Mouse (Mus musculus) limb, embryonic 14.5 days (tissue): ENCODE measurements around the gene Map3k10. TPM values are rescaled to one million over a fixed set of nuclear protein-coding genes. Genes with fewer than 3 reads are reported as not detected.
"Not testable (repeated sequence)": the region's sequence is repeated elsewhere in the genome, so short reads cannot be mapped to it uniquely, and the experiment has no call there.

Experiments used
- ATAC-seq: fragments of 200-750 bp; cut with Nextera tagmentation; 2 replicates; pipeline ENCODE4 v1.8.0; 2017; ENCODE audit warnings: low read depth, moderate number of reproducible peaks, moderate TSS enrichment; ENCODE audit not compliant: low FRiP score
- DNase-seq: peaks from one replicate; pipeline ENCODE4 v3.0.0-alpha.2; 2015; ENCODE audit warnings: low spot score
- H3K27ac ChIP-seq: fragments of 300-500 bp; sonication (generic); replicated peaks from 2 replicates; pipeline ENCODE4 v1.5.1; 2014; ENCODE audit warnings: low read depth, mild to moderate bottlenecking, low read length, moderate library complexity, mixed read lengths
- H3K27me3 ChIP-seq: fragments of 300-500 bp; sonication (generic); 2 replicates; pipeline ENCODE4 v1.6.1; 2014; ENCODE audit warnings: low read length, mixed read lengths; ENCODE audit not compliant: control insufficient read depth, insufficient read depth
- H3K36me3 ChIP-seq: fragments of 300-500 bp; sonication (generic); 2 replicates; pipeline ENCODE4 v1.6.1; 2014; ENCODE audit warnings: mild to moderate bottlenecking, low read length, moderate library complexity, mixed read lengths; ENCODE audit not compliant: control insufficient read depth, insufficient read depth
- H3K4me1 ChIP-seq: fragments of 300-500 bp; sonication (generic); 2 replicates; pipeline ENCODE4 v1.6.1; 2014; ENCODE audit warnings: antibody characterized with exemption, low read length, mixed read lengths; ENCODE audit not compliant: control insufficient read depth, insufficient read depth
- H3K4me2 ChIP-seq: fragments of 300-500 bp; sonication (generic); replicated peaks from 2 replicates; pipeline ENCODE4 v1.6.1; 2014; ENCODE audit warnings: low read depth, mild to moderate bottlenecking, low read length, moderate library complexity; ENCODE audit not compliant: severe bottlenecking
- H3K4me3 ChIP-seq: fragments of 300-500 bp; sonication (generic); replicated peaks from 2 replicates; pipeline ENCODE4 v1.5.1; 2014; ENCODE audit warnings: low read length
- H3K9ac ChIP-seq: fragments of 300-500 bp; sonication (generic); 2 replicates; pipeline ENCODE4 v1.6.1; 2014; ENCODE audit warnings: mild to moderate bottlenecking, low read depth, low read length, moderate library complexity; ENCODE audit not compliant: severe bottlenecking
- H3K9me3 ChIP-seq: fragments of 300-500 bp; sonication (generic); 2 replicates; pipeline ENCODE4 v1.6.1; 2016; ENCODE audit warnings: low read length; ENCODE audit not compliant: control insufficient read depth
- POLR2A ChIP-seq: fragments of 200-500 bp; IDR thresholded peaks from 2 replicates; pipeline ENCODE4 v1.8.0; 2012; ENCODE audit warnings: inconsistent platforms, mild to moderate bottlenecking, moderate library complexity, borderline replicate concordance; ENCODE audit not compliant: insufficient read depth, insufficient read length; ENCODE audit errors: extremely low read depth
- WGBS: fragments of 180-500 bp; shearing (Covaris S2); extraction: QIAGEN DNeasy Blood & Tissue Kit; methylation state at CpG from one replicate; pipeline ENCODE4 v1.1.7; 2014; 5-methylcytosine and 5-hydroxymethylcytosine counted together
- polyA plus RNA-seq, 2 experiments: library from polyadenylated mRNA; depleted of rRNA in 1 of 2; stranded (reverse) in 1 of 2; unstranded in 1 of 2; fragments of >200 nt; fragmentation: Nextera tagmentation in 1 of 2; extraction: Ambion mirVana in 1 of 2; gene quantifications; 2 replicates each; pipeline versions ENCODE4 v1.2.1 to v1.2.3; 2012 to 2014

The Map3k10 gene
- polyA plus RNA-seq, 2 experiments, result 8.8 to 34.4 TPM

DNA sequence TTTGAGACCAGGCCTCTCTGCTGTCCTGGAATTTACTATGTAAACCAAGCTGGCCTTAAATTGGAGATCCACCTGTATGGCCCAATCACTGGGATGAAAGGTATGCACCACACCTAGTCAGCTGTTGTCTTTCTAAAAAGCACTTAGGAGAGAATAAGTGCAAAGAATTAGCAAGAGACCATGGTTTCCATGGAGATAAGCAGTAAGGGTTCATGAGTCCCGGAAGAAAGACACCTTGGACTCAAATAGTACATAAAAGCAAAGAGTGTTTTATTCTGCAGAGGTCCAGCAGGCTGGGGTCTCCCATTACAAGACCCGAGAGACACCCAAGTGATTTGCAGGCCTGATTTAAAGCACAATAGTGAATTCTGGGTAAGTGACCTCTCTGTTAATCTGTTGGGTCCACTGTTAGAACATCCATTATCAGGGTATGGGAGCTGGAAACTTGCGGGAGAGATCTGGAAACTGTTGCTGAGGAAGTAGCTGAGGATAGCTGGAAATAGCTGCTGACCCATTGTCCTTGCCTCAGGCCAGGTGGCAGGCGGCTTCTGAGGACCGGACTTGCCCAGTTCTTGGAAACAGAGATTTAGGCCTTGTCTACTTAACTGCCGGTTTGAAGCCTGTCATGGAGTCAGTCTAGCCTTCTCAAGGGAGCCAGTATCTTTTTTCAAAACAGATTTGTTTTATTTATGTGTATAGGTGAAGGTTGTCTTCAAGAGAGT, 27.0 kb downstream of the Map3k10 start:
- H3K9ac ChIP-seq, result no peak overlapping the region
- no peak overlapping the region for H3K4me2 ChIP-seq
- ATAC-seq (no peak), DNase-seq (no peak)
- no peaks in the 10 kb centered on the region for H3K9me3 ChIP-seq
- no peaks in the 10 kb centered on the region for H3K27me3 ChIP-seq
- WGBS, result 89% methylated on average over 6 of the region's 6 CpGs
- H3K4me3 ChIP-seq, result no peak overlapping the region
- H3K36me3 ChIP-seq, result no peaks in the 10 kb centered on the region
- no peak overlapping the region for H3K27ac ChIP-seq
- H3K4me1 ChIP-seq, result no peaks in the 10 kb centered on the region
- TF ChIP-seq POLR2A, result no peak

DNA sequence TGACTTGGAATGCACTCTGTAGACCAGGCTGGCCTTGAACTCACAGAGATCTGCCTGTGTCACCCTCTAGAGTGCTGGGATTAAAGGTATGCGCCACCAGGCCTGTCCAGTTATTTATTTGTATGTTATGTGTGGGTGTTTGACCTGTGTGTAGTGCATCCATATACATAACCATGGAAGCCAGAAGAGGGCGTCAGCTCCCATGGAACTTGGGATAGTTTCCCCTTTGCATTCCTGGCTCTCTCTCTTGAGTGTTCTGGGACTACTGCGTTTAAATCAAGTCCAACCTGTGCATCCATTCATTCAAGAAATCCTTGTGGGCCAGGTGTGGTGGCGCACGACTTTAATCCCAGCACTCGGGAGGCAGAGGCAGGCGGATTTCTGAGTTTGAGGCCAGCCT, 27.9 kb downstream of the Map3k10 start:
- no peak overlapping the region for H3K4me2 ChIP-seq
- ATAC-seq, result no peak
- H3K9ac ChIP-seq, result no peak overlapping the region
- no peak for DNase-seq
- no peaks in the 10 kb centered on the region for H3K27me3 ChIP-seq
- no peak for TF ChIP-seq POLR2A
- H3K27ac ChIP-seq, result no peak overlapping the region
- no peaks in the 10 kb centered on the region for H3K4me1 ChIP-seq
- H3K36me3 ChIP-seq, result no peaks in the 10 kb centered on the region
- H3K4me3 ChIP-seq, result no peak overlapping the region
- WGBS, result 85% methylated on average over 7 of the region's 7 CpGs
- no peaks in the 10 kb centered on the region for H3K9me3 ChIP-seq

DNA sequence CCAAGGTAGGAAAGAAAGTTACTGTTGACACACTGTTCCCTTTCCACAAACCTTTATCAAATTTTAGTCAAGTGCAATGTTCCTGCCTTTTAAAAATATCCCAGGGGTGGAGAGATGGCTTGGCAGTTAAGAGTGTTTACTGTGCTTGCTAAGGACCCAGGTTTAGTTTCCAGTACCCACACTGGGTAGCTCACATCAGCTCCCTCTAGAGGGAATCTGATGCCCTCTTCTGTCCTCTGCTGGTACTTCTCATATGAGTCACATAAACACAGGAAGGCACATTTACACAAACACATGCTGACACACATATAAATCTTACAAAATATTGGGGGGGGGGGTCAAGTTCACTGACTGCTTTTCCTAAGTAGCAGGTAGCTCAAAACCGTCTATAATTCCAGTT, 29.9 kb downstream of the Map3k10 start:
- Histone ChIP-seq H3K9me3 (no peaks in the 10 kb centered on the region), H3K4me1 (no peaks in the 10 kb centered on the region), H3K27me3 (no peaks in the 10 kb centered on the region), H3K4me2 (no peak overlapping the region), H3K9ac (no peak overlapping the region), H3K36me3 (peaks cover 5% of the 10 kb centered on the region; the same call in 1 of the 2 replicates), H3K4me3 (no peak overlapping the region), H3K27ac (no peak overlapping the region)
- no peak for TF ChIP-seq POLR2A
- DNase-seq (no peak), ATAC-seq (no peak)
- WGBS, result 55% methylated on average over 1 of the region's 1 CpGs

DNA sequence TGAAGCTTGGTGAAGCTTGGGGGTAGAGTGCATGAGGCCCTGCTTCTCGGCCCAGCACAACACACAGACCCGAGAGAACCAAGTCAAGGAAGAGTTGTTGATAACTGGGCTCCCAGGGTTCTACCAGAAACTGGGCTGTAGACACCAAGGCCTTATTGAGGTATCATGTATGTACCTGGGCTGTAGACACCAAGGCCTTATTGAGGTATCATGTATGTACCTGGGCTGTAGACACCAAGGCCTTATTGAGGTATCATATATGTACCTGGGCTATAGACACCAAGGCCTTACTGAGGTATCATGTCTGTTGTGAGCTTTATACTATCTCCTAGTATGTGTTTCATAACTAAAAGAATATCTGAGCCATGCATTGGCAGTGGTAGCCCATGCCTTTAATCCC, 39.3 kb downstream of the Map3k10 start:
- not testable (repeated sequence) for H3K9ac ChIP-seq, H3K4me3 ChIP-seq, H3K4me1 ChIP-seq, H3K27ac ChIP-seq, DNase-seq, H3K4me2 ChIP-seq, H3K27me3 ChIP-seq, ATAC-seq, H3K9me3 ChIP-seq
- H3K36me3 ChIP-seq, result peaks cover 73% of the 10 kb centered on the region
- WGBS, result 97% methylated on average over 2 of the region's 2 CpGs

DNA sequence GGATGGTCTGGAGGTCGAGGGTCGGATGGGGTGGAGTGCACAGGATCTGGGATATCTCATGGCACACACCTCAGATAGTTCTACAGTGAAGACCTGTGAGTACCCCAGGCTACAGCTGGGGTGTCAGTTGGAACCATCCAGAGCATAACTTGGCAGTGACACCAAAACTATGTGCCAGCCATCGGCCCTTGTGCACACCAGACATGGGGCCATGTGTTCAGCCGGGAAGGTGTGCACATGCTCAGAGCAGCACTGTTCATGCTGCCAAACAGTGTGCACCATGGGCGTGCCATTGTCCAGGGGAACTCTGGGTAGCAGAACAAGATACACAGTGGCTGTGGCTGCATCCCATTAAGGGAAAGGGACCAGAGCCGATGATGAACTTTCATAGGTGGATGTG, 39.7 kb downstream of the Map3k10 start:
- H3K4me1 ChIP-seq, result no peaks in the 10 kb centered on the region
- WGBS, result 96% methylated on average over 6 of the region's 6 CpGs
- no peak overlapping the region for H3K9ac ChIP-seq
- no peaks in the 10 kb centered on the region for H3K9me3 ChIP-seq
- no peak overlapping the region for H3K27ac ChIP-seq
- H3K4me2 ChIP-seq, result no peak overlapping the region
- H3K27me3 ChIP-seq, result no peaks in the 10 kb centered on the region
- ATAC-seq (no peak), DNase-seq (no peak)
- no peak overlapping the region for H3K4me3 ChIP-seq
- peaks cover 75% of the 10 kb centered on the region for H3K36me3 ChIP-seq
- TF ChIP-seq POLR2A, result no peak

DNA sequence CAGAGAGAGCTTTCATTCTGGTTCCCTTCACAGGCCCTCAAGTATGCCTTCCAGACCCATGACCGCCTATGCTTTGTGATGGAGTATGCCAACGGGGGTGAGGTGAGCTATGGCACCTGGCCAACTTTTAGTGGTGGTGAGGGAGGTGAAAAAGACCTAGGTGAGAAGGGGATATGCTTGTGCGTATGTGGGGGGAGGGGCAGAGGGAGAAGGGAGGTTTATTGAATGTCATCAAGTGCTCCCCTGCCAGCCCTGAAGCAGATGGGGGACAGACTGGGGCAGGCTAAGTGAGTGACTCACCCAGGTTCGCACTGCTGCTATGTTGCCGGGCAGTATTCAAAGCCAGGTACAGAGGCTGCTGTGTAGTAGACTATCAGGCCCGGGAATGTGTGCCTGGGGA, 41.2 kb downstream of the Map3k10 start:
- no peak overlapping the region for H3K27ac ChIP-seq
- no peak overlapping the region for H3K9ac ChIP-seq
- WGBS, result 92% methylated on average over 6 of the region's 6 CpGs
- no peak for ATAC-seq
- H3K27me3 ChIP-seq, result no peaks in the 10 kb centered on the region
- no peak overlapping the region for H3K4me2 ChIP-seq
- H3K9me3 ChIP-seq, result no peaks in the 10 kb centered on the region
- no peak for DNase-seq
- no peaks in the 10 kb centered on the region for H3K4me1 ChIP-seq
- H3K36me3 ChIP-seq, result peaks cover 86% of the 10 kb centered on the region
- no peak overlapping the region for H3K4me3 ChIP-seq
- TF ChIP-seq POLR2A, result no peak
